Mouse (Mus musculus) frontal cortex, postnatal 10 days (tissue): ENCODE results near the gene Olfr155.

Experiments used
- DNase-seq, 2 experiments: peaks; one replicate each; pipeline ENCODE4 v3.0.0; 2022; ENCODE audit warnings: low spot score in 2 of 2, mixed read lengths in 1 of 2

Olfr155 gene

DNA sequence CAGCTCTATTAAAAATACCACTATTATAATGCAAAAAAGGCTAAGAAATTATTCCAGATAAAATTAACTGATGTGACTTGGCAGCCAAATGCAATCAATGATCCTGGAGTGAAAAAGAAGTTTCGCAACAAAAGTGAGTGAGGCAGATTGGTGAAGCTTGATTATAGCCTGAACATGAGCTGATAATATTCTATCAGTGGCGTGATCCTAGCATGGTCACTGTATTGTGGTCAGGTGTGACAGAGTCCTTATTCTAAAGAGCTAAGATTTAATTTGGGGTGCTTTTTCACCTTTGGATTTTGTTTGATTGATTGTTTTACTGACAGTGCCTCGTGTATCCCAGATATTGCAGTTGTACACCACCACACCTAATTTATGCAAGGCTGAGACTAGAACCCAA, 39.9 kb downstream of the Olfr155 start:
- no peak for DNase-seq

DNA sequence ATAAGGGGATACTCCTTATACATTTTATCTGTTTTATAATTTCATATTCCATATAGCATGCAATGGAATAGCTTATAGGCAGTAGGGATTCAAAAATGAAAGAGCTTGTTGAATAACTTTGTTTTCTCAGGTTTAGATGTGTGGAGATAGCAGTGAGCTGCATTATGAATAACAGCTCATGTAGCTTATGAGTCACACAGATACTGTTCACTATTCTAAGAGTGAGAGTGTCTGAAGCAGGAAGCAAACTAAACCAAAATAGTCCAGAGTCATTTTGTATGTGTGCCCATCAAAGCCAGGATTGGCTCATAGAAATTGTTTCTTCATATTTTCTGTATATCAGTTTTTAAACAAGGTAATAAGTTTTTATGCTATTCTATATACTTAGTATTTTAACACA, 45.8 kb downstream of the Olfr155 start:
- DNase-seq, result no peak

DNA sequence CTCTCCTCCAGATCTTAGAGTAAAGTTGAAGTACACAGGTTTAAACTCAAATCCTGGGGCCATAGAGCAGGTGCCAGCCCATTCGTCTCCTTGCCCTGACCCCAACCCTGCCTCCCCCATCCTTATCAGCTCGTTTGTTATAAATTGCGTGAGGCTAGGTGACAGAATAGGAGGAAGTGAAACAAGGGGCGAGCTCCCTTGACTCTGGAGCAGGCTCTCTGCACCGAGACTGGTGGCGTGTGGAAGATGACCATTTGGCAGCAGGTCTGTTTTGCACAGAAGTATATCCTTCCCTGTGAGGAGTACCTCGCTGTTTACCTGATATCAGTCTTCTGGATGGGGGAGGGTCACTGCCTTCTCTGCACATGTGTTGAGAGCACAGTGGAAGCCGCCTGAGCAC, 47.8 kb downstream of the Olfr155 start:
- DNase-seq, result no peak

DNA sequence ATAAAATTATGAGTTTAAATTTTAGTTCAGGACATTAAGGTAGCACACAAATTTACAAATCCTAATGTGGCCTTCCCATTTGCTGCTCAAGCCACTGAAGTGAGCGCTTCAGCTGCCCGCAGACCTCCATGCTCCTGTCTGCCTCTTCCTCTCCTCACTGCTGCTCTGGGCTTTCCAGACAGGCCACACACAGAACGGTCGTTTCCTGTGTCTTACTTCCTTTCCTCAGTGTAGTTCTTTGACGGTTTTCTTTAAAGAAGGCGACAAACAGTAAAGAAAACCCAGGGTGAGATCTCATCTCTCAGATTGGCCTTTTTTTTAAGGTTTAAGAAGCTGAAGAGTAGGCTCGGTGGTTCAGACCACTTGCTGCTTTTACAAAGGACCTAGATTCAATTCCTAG, 52.3 kb downstream of the Olfr155 start:
- no peak for DNase-seq

DNA sequence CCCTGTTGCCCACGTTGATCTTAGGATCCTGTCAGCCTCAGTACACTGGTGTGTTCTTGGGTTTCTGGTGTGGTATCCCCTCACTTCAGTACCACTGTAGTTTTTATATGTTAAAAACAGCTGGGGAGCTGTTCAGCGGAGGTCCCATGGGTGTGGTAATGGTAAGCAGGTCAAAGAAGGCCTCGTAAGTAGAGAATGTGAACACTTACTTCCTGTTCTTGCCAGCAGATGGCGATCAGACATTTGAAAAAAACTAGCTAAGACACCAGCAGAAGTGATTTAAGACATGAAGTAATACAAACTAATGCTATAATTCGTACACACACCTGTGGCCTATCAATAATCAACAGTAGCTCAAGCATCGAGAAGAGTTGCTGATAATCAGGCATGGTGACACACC, 55.1 kb downstream of the Olfr155 start:
- DNase-seq, result peak in 1 of 2 experiments; percentile 47
